Mouse (Mus musculus) cerebellum, postnatal 10 days (tissue): ENCODE measurements around the gene Zfp618.

ENCODE experiments used
- DNase-seq, 2 experiments: peaks; one replicate each; pipeline ENCODE4 v3.0.0; 2021; ENCODE audit warnings: mixed read lengths in 2 of 2

Zfp618 gene

DNA sequence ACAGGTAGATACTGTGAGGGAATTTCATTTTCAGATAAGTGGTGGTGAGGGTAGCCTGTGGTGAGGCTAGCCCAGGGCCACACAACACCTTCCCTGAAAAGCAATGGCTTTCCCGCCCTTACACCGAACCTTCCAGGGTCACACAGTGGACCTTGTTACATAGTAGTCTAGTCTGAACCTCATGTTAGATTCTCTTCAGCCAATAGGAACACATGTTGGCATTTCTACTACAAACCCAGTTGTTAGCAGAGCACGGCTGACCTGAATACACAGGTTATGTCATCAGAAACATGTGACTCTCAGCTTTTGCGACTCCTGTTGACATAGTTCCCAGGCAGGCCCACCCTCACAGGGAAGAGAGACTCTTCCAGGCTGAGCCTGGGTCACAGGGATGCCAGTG is 33.9 kb downstream of the Zfp618 start:
- no peak for DNase-seq

DNA sequence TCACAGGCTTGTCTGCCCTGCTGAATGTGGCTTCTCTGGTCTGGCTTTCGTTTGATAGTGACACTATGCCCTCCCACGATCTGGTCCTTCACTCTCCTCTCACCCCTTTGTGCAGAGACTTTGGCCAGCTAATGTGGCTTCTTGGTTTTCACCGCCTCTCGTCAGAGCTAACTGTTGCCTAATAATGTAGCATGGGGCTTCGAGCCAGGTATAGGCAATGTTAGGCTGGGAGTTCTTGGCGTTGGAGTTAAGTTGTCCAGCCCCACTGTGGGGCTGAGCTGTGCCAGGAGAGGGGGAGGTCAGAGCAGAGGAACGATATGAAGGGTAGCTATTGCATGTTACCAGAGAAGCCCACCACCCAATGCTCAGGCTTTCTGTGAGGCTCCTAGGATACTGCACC is 34.5 kb downstream of the Zfp618 start:
- no peak for DNase-seq

DNA sequence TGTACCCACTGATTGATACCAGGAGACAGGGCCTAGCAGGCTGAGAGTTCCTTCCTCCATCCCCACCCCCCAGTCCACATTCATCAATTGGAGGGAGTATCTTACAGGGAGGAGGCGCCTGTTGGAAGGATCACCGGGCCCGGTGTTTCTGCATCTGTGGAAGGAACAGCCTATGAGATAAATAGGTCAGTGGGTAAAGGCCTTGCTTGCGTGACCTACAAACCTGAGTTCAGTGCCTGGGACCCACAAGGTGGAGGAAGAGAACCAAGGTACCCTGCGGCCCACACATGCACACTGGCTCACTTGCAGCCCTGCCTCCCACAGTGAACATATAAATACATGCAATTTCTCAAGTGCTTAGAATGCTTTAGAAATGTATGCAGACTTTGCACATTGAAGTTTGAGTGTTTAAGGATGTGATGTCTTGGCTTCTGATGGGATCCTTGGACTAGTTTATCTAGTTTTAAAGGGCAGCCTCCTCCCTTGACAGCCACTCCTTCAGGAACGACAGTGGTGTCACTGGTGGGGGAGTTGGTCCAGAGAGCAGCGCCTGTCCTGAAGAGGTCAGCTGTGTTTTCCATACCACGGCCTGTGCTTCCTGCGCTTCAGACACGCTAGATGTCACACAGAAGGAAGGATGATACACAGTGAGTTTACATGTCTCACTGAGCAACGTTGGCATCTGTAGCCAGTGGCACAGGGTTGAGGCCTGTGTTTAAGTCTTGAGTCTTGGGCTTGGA is 35.1 kb downstream of the Zfp618 start:
- DNase-seq = no peak

DNA sequence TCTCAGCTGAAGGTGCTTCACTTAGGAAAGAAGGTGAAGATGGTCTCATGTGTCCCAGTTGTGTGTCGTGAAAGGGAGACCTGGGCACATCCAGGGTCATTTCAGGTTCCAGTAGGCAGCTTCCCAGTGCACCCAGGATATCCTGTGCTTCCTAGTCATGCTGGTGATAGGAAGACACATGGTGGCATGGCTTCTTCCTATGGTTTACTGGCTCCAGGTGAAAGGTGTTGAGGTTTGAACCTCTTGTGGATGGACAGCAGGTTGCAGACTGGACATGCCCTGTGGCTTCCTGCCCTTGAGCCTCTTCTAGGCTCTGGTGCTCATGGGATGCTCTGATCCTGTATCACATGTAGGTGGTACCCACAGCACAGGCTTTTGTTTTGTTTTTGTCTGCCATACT is 37.0 kb downstream of the Zfp618 start:
- DNase-seq = no peak

DNA sequence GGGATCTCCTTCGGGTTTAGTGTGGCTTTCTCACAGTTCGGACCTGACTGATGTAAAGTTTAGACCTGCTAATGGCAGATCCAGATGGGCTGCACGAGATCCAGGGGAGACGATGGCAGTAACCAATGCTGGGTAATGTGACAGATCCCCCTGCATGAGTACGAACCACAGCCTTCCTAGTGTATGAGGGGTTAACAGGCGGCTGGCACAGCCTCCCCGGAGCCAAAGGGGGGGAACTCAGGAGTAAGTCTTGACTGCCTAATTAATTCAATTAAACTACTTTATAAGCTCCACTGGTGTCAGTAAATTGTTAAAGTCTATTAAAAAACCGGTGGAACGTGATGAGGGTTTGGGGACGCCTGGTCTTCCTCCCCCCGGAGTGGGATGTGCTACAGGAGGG is 39.1 kb downstream of the Zfp618 start:
- DNase-seq = no peak

DNA sequence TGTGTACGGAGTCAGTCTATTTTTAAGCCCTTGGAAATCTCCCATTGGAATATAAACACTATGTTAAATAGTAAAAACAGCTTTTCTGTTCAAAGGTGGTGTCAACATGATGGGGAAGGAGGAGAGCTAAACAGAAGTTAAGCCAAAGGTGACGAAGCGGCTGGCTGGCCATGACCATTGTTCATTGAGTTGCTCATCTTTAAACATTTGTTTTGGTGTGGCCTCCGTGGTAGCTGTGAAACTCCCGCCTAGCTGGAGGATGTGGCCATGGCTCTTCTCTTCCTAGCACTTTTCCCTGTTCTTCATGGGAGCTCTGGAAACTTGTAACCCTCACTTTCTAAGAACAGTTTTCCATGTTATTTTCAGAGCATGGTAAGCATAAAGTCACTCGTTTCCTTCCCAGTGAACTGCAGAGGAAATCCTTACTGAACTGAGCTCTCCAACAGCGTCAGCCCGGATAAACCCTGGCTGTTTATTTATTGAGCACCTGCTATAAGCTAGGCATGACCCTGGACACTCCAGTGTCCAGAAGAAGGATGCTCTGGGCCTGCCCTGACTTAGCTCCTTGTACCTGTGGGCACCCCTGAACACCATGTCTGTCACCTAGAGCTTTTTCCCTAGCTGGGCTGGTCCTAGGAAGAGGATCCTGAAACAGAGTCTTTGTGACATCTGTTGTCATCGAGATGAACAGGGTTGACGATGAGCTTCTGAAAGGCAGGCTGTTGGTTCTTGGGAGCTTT is 40.2 kb downstream of the Zfp618 start:
- no peak for DNase-seq

DNA sequence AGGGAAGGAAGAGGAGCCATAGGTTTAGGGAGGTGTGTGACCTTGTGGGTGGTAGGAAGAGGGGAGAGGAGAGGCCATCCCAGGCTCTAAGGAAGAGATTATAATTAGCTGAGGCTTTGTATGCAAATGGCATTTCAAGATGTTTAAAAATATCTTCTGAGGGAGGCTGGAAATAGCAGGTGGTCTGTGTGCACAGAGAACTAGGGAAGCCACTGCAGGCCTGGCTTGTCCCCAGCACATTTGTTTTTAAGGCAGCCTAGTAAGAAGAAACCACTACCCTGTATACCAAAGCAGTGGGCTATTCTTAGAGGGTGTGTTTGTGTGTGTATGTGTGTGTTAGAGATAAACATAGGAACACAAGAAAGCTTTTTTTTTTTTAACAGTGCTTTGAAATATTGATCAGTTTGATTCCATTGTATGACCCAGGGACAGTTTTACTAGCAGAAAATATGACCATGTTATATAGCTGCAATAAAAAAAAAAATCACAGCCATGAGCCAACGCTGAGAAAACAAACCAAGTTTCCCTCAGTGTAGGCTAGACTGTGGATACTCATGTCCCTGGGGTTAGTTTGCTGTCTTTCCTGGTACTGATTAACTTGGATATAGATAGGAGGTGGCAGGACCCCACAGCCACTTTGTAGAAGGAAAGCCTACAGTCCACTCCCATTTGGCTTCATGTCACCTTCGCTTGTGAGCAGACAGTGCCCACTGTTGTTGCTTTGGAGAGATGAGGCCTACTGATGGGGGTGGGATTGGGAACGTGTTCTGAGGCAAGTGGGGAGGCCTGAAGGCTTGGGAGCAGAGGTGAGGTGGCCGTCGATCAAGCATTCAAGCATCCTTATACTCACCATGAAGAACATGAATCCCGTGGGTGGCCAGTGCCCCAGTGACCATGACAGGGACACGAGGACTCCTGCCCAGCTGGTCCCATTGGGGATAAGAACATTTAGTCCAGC is 41.1 kb downstream of the Zfp618 start:
- no peak for DNase-seq

DNA sequence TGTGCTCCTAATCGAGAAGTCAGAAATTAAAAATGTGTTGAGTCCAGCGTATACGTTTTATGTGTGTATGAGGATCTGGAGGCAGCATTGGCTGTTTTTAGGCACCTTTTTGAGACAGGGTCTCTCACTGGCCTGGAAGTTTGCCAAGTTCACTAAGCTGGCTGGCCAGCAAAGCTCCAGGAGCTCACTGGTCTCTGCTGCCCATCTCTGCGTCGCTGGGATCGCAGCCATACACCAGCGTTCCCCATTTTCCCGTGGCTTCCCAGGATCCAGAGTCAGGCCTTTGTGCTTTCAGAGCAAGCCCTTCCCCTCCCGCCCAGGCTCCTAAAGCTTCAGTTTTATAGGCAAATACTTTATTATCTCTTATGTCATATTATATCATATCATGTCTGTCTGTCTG is 42.8 kb downstream of the Zfp618 start:
- DNase-seq = peak; percentile 38 to 51

DNA sequence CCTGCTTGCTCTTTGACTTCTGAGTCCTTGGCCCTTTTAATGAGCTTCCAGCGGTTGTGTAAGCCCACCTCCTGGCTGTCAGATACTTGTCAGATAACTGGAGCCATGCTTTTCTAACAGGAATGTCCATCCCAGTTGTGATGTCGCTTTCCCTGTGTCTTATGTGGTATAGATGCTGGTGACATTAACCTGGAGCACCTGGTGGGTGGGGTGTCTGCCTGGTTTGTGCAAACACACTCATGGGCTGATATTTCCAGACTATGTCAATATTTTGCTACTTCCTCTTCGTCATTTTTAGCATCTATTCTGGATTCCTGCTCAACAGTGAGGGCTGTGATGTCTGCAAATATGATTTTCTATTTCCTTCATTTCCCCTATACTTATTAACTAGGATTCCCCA is 43.4 kb downstream of the Zfp618 start:
- no peak for DNase-seq

DNA sequence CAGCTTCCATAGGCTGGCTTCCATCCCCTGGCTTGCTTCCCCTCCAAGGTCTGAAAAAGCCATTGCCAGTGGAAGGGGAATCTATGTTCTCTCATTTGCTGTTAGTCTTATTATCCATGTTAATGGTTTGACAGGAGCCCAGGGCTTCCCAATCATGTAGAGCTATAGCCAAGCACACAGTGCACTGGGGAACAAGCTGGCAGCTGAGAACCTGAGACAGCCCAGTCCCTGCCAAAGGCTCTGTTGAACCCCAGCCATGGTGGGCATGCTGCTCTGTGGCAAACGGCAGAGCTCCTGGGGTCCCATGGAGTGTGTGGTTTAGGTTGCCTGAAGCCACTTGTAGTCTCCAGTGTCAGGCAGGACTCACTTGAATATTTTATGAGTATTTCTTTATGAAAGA is 44.4 kb downstream of the Zfp618 start:
- peak; percentile 81 to 91 for DNase-seq

DNA sequence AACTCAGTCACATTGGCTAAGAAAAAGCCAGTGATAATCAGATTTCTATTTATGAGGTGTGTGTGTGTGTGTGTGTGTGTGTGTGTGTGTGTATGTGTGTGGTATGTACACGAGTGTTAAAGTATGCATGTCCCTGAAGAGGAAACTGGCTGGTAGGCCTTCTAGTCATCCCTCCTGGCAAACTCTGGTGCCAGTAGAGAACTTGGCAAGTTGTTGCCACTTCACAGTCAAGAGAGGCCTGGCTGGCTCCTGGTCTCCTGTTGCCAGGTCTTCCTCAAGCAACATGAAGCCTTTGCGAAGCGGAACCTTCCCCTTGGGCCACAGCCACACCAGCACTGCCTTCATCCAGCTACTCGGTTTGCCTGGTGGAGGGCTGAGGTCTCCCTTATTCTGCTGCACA is 44.9 kb downstream of the Zfp618 start:
- DNase-seq = peak; percentile 84 to 91

DNA sequence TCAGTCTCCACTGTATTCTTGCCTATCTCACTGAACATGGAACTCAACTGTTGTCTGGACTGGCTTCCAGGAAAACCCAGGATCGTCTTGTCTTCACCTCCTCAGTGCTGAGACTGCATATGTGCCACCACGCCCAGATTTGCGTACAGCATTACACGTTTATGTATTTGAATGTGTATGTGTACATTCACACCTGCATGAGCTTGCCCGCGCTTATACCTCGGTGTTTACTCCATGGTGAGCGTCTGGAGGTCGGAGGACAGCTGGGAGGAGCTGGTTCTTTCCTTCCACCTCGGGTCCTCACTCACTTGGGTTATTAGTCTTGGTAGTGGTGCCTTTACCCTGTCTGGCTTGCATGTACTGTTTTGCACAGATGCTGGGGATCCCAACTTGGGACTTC is 53.2 kb downstream of the Zfp618 start:
- no peak for DNase-seq

DNA sequence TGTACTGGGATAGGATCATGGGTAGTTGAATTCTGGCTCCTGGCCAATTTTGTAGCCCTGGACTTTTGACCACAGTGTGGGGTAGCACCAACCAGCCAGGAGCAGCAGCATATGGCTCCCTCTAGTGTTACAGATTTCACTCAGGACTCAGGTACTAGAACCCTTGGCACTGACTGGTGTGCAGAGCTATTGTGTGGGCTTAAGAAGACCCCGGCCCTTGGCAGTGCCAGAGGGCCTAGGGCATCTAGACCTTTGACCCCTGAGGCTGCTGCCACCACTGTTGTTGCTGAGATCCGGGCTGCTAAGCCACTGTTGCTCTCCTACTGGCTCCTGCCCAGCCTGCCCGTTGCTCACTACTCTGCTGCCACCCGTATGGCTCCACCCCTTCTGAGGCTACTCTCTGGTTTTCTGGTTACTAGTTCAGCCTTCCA is 54.1 kb downstream of the Zfp618 start:
- peak; percentile 36 to 50 for DNase-seq

DNA sequence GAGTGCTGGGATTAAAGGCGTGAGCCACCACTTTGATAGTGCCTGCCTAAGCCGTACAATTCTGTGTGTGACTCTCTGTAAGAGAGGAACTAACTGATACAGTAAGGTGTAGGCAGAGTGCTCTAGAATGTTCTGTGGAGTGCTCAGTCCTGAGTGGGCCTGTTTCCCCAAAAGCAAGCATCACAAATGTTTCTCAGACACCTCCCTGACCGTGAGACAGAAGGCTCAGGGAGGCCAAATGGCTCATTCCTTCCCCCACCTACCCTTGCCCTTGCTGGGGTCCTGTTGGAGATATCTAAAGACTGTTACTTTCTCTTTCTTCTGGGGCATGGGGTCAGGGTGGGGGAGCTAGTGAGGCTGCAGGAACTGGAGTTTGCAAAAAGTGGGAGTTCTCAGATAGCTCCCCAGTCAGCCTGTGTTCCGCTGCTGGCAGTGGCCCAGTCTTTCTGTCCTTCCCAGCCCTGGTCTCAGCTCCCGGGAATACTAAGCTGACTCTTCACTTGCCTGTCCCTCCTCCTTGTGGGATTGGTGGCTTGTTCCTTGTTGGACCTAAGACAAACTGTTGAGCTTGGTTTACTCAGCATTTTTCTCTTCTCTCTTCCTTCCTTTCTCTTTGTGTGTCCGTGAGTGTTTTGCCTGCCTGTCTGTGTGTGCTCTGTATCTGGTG is 55.8 kb downstream of the Zfp618 start:
- DNase-seq = peak in 1 of 2 experiments; percentile 31

DNA sequence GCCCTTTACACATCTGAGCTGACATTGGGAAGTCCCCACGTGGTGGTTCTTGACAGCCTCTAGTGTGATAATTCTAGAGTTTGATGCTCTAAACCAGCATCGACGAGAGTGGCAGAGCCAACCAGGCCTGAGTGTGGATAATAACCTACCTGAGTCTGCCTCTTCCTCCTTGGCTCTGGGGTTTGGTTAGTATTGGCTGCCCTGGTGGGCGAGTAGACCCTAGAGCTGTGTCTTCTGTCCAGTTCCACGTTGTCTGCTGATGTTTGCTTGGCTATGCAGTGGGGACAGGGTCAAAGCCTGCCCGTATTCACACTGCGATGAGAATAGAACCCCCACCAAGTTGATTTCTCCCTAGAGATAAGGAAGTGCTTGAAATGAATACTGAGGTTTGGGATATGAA is 58.1 kb downstream of the Zfp618 start:
- DNase-seq = no peak

DNA sequence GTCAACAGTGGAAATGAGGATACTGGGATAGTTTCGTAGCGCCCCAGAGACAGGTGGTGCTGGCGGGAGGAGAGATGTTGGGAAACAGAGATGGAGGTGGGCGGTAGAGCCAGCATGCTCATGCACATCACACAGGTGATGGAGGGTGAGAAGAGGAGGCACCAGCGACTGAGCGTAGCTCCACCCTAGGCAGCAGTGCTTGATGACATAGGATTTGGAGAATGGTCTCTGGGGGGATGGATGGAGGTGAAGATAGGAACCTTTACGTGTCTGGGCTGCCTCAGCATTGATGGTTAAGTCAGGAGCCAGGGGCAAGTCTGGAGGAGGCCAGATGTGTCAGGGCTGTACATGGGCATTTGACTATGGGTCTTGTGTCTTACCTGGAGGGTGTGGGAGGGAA is 58.7 kb downstream of the Zfp618 start:
- DNase-seq = no peak

DNA sequence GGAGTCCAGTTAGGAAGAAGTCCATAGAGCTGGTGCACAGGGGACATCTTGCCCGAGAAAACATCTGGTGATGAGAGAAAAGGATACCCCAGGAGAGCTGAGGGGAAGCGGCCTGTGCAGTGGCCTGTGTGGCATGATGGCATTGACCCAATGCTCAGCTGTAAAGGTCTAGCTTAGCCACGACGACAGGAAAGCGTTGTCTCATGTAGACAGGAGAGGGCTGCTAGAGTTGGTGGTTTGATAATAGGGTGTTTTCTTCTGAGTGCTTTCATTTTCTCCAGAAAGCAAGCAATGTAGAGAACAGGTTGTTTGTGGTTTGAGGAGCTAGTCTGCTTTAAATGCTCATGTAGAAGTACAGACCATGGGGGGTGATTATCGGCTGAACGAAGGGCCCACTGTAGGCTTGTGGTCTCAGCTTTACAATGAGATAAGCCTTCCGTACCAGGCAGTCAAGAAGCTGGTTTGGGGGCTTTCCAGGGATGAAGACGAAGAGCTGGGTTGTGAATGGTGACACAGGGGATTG is 59.4 kb downstream of the Zfp618 start:
- no peak for DNase-seq

DNA sequence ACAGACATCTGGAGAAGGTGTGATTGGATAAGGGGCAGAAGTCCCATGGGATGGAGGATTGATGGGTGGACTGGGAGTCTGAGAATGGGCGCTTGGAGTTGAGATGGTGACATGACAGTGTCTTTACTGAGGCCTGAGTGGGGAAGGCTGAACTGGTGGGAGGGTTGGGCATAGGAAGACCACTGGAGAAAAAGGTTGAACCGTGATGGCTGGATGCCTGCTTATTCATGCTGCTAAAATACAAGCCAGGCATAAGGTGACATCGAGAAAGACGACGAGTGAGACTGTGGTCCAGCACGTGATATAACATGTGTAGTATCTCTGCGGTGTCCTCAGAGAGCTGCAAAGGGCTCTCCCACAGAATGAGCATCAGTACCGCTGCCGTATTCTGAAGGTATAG is 59.9 kb downstream of the Zfp618 start:
- no peak for DNase-seq

DNA sequence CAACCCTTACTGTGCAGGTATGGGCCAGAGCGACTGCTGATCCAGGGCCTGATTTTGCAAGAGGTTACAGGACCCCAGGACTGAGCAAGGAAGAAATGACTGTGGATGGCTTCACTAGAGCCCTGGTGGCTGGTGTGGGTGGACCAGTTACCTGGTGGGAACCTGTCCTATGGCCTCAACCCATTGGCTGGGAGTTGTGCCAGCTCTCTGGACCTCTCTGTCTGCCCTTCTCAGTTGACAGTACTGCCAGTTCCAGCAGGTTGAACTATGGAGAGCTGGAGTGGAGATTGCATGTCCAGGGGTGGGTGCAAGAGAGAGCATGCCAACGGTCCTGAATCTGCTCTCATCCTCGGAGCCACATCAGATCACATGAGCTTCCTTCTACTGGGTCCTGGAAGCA is 60.9 kb downstream of the Zfp618 start:
- no peak for DNase-seq

DNA sequence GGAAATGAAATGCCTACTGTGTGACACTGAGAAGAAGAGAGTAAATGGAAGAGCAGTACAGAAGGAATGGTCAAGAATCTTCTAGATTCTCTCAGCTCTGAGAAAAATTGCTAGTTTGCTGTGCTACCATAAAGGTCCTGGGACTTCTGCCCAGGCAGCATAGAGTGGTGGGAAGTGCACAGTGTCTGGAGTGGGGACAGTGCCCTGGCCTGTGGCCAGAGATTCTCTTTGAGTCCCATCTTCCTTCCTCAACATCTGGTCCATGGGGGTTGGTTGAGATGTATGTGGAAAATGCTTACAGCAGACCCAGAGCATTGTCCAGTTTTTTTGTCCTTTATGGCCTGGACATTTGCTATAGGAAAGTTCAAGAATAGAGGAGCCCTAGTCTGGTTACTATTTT is 62.1 kb downstream of the Zfp618 start:
- no peak for DNase-seq

DNA sequence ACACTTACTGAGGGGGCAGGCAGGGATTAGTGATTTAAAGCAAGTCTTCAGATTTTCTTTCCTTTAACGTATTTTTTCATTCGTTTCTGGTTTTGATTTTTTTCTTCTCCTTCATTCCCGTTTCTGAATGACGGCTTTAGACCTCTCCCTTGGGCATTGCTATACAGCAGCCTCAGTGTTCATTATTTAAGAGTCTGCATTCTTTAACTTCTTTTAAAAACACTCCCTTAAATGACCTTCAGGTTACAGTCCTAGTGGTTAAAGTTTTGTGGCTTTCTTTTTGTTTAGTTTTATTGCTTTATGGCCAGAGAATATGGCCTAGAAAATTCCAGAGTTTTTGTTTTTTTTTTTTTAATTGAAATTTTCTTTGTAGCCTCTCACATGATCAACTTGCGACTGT is 64.8 kb downstream of the Zfp618 start:
- DNase-seq = no peak

DNA sequence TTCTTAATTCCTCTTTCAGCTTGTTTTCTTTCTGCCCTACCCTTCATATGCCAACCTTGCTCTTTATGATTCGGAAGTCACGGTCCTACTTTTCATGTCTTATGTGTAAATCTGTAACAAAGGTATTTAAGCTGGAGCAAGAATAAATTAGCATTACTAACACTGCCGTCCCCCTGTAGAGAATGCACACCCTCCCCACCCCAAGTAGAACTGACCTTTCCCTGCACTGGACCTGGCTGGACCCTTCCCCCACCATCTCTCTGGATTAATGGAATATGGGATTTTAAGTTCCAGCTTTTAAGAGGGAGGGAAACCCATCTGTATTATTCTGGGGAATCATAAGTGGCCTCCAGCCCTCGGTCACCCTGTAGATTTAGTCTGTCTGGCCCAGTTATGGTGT is 65.9 kb downstream of the Zfp618 start:
- DNase-seq = no peak

DNA sequence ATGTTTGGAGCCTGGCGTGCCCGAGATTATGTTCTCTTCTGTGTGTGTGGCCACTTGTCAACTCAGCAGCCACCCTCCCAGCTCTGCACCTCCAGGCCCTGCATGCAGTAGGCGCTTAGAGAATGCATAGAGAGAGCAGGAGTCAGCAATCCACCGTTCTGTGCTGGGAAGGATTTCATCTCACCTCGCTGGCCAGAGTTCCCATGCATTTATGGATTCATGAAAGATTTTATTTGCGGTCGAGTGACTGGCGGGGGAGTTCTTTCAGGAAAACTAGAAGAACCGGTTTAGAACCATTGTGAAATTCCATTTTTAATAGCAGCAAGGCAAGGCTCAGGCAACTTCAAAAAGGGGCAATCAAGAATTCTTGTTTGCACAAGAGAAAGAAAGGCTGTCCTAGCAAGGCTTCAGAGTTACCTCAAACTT is 67.2 kb downstream of the Zfp618 start:
- no peak for DNase-seq
